Mouse (Mus musculus) gastrocnemius, adult 18-20 months (tissue): Measurements from ENCODE around the gene Pde4b. TPM values are rescaled to one million over a fixed set of nuclear protein-coding genes. Genes with fewer than 3 reads are reported as not detected.
"Not testable (repeated sequence)": the region's sequence is repeated elsewhere in the genome, so short reads cannot be mapped to it uniquely, and the experiment has no call there.

Source experiments
- DNase-seq: peaks from one replicate; pipeline ENCODE4 v3.0.0; 2021; ENCODE audit warnings: low spot score
- long read RNA-seq, 2 experiments: library from polyadenylated mRNA; stranded (forward); transcript quantifications; one replicate each; pipeline ENCODE4 v2.0.0; 2021
- total RNA-seq, 2 experiments: library from RNA; stranded (reverse); gene quantifications; 2 replicates each; pipeline ENCODE4 v1.2.3; 2021

The Pde4b gene
- 100 to 1,000 TPM in 1 of 2 experiments, 10 to 100 TPM in 1; 74.5 to 102 TPM for total RNA-seq
- long read RNA-seq, experiment 1, transcript Pde4b-203 (10 exons, 2,756 nt) = major isoform, 113 of 180 reads
- long read RNA-seq, experiment 1, partial matches to known transcripts = 11 of 180 reads
- long read RNA-seq, experiment 1, other reads (novel, unspliced or antisense) = 56 of 180 reads
- long read RNA-seq, experiment 2, transcript Pde4b-203 (10 exons, 2,756 nt) = major isoform, 125 of 202 reads
- long read RNA-seq, experiment 2, partial matches to known transcripts = 16 of 202 reads
- long read RNA-seq, experiment 2, other reads (novel, unspliced or antisense) = 61 of 202 reads

DNA sequence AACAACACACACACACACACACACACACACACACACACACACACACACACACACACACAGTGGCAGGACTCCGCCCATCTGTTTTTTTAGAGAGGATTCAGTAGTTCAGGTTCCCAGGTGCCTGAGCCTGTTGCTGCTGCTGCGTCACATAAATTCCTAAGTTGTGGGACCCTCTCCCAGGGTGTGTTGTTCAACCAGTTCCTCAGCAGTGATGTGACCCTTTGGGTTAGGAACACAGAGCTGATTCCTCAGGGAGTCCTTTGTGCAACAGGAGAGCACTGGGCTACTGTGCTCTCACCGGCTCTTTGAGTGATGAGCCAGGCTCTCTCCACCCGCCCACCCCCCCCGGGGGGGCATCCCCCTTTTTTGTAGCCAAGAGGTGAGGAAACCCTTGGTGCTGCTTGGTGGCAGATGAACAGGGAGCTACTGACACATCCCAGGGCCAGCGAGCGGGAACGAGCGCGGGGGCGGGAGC, at the start of gene Pde4b:
Gene Pde4b, plus strand, starts transcription at position 453 of the 475 bp plus-strand sequence.
- DNase-seq = no peak

DNA sequence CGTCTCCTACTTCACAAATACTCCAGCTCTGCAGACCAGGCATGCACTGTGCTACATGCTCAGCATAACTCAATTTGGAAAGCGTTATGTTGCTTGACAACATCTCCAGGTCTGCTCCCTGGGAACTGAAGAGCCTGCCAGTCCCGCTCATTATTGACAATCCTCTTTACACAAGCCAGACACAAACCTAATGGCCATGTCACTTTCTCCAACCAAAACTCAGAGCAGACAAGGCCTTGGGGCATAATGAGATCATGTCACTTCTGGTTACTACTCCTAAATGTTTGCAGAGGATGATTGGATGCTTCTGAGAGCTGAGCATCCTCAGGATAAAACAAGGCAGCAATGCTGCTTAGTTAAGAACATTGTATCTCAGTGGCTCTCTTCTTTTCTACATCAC, 47.2 kb upstream of the Pde4b start:
- no peak for DNase-seq

DNA sequence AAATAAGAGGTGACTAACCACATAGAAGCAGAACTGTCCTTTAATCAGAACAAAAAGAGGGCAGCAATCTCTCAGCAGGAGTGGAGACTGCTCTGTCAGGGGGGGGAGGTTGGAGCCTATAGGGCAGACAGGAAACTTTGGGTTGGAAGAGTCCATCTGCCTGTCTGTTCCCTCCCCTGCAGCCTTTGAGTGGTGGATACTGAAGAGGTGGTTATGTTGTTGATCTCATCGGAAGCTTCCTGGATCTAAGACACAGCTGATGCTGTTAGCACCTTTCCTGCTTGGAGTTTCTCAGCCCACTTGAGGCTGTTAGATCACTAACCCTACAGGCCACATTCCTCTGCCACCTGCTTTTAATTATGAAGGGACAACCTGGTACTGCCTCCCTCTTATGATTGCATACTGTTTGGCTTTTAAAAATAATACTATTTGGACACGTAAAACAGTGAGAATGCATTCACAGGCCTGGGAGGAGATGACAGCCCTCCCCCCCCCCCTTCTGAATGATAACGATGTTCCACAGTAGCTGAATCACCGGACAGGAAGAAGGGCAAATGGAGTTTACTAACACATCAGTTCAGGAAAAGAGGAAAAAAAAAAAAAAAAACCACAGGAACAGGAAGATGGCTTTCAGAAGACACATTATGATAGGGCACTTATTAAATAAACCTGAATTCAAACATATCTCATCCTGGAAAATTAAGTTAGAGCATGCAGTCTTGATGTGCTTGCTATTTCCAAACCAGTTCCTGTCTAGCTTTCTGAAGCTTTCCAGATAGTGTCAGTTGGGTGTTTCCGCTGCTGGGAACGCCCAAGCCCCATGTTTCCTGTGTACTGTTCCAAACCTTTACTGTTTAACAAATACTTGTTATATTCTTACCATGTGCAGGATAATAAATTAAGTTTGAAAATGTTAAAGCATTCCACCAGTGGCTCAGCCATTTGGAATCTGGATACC, 41.9 kb upstream of the Pde4b start:
- no peak for DNase-seq

DNA sequence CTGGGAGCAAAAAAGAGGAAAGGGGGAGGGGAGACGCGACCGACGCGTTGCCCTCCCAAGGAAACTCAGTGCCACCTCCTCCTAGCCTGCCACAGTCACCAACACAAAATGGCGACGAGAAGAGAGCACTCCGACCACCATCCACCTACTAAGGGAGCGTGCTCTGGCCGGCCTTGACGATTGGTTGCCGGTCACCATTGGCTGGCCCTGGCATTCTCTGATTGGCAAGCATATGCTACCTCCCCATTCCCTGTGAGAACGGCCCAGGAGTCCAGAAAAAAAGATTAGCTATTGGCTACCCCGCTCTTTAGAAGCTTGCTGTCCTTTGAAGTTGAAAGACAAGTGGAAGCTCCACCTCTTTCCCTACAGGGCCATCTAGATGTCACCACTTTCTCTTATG, 38.0 kb upstream of the Pde4b start:
- DNase-seq = not testable (repeated sequence)

DNA sequence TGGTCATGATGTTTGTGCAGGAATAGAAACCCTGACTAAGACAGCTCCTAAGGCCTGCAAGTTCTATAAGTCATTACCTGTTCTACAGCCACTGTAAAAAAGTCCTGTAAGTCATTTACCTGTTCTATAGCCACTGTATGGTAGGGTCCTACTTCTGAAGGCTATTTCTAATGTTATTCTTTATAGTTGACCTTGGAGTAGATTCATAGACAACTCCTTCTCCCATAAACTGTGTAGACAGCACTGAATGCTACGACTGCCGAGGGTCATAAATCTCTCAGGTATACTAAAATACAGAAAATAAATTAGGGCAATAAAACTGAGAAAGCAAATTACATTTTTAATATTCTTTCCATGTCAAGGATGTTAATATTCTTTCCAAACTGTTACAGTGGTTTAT, 26.0 kb upstream of the Pde4b start:
- no peak for DNase-seq

DNA sequence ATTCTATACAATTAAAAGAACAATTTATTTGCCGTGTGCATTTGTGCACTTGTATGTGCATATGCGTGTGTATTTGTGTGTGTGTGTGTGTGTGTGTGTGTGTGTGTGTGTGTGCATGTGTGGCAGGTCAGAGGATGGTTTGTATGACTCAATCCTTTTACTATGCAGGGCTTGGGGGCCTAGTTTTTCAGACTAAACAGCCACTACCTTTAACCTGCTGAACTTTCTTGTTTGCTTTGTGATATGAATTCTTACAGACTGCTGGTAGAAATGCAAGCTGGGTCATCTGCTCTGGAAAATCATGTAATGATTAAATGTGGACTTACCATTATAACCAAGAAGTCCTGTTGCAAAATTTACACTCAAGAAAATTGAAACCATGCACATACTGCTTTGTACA, 18.0 kb upstream of the Pde4b start:
- no peak for DNase-seq

DNA sequence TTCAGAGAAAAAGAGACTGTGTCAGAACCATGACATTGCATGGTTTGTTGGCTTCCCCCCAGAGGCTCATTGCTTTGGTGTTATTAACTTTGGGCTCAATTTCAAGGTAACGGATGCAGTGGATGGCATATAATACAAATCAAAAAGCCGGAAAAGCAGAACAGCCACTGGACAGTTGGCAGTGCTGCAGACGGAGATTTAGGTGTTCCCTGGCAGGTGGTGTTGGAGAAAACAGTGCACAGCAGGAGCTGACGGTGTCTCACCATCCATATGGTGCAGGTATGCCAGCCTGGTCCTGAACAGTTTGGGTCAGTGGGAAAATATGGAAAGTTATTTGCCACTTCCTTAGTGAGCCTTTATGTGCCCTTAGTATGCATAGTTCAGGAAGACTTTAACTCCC, 1.0 kb upstream of the Pde4b start:
- DNase-seq = no peak

DNA sequence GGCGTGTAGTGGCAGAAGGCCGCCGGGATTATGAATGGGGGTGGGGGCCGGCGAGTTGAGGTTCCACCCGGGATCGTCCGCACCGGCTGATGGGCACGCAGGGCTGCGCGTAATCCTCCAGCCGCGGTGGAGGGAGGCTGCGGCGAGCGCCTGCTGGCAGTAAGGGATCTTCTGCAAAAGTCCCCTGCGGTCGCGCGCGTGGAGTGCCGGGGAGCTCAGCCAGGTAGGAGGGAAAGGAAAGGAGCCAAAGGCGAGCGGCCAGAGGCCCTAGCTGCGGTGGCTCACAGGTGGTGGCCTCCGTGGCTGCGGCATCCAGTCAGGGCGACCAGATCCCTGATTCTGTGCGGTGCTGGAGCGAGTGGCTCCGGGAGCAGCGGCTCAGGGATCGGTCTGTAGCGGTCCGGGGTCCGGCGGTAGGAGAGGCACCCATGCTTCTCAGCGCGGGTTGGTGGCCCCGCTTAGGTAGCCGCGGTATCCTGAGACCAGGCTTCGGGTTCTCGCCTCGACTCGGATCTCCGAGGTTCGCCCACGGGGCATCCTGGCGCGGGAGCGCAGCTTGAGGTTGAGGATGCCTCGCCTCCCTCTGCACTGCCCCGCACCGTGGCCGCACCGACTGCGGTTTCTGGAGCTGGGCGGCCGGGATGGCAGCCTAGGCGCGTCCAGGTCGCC, 357 bp downstream of the Pde4b start:
- DNase-seq = no peak

DNA sequence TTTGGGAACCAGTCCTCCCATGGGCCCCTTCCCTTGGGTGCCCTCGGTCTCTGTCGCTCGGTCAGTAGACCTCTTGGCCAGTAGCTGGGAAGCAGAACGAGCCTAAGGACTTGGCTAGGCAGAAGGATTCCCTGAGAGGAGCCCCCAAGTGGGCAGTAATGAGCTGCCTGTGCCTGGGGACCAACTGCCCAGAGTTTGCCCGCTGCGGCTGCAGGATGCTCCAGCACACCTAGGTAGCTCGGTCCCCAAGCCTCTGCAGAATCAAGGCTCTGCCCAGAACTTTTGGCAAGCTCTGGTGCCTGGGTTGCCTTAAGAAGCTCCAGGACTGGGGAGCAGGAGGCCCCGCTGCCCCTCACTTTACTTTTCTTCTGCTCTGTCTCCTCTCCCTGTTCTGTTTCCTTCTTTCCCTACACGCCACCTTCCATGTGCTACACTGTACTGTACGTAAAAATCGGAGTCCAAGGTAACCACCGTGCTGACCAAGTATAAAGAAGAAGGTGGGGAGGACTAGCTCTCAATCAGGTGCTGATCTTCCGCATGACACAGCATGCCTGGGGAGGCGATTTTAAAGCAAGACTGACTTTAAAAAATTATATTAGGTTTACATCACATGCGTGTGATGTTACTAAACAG, 1.0 kb downstream of the Pde4b start:
- no peak for DNase-seq

DNA sequence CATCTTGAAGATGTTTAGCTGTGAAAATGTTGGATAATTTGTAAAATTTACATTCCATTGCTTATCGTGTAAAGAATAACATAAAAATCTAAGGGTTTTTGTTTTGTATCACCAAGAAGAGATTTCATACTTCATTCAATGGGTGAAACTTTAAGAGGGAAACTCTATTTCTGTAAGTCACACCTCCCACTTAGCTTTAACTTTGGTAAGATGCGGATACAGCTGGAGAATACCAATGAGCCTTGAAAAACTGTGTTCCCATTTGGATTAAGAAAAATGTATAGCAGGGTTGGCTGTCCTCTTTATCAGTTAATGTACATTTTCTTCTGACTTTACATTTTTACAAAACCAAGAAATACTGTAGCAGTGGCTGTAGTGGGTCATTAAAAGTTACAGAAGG, 8.5 kb downstream of the Pde4b start:
- no peak for DNase-seq

DNA sequence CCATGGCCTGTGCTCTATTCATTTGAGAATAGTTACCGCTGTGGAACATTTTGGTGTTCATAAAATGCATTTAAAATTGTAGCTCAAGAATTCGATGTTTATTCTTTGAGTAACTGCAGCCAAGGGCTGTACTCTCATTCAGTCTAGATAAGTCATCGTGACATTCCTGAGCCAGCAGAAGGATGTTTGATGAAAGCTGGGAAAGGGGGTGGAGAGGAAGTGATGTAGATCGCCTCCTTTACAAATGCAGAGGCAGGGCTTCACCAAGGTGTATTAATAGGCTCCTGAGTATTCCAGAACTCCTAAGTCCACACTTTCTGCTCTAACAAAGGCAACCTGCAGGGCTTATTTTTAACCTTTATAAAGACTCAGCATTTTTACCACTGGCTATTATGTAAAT, 14.9 kb downstream of the Pde4b start:
- DNase-seq = no peak

DNA sequence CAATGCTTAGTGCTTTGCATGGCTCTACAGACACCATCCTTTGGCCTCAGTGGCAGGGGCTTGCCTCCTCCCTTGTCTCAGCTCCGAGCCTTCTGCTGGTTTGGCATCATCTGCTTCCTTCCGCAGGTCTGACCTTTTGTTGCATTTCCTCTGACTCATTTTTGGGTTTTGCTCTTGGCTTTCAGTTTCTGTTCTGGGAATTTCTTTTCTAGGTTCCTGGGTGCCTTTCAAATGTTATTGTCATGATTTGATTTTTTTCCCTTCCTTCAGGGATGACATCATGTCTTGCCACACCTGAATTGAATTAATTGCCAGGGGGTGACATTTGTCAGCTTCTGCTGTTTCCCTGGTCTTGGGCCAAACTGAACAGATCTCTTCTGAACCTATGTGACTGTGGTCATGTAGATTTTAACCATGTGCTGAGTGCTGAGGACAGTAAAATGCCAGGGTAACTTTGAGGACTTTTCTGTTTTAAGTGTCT, 17.2 kb downstream of the Pde4b start:
- DNase-seq = no peak

DNA sequence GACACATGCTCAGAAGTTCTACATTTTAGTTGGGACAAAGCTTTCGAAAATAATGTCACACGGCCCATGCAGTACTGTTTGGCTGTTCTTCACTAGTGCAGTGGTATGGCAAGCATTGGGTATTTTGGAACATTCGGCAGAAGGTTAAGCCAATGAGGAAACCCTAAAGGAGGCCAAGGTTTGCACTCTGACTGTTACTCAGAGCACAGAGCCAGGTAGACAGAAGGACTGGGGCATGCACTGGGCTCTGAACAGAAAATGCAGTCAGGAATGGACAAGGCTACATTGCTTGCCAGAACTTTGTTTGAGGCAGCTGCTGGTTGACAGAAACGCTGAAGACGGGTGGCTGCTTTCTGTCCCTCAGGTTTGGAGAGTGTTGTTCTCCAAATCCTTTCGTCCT, 19.4 kb downstream of the Pde4b start:
- DNase-seq = no peak

DNA sequence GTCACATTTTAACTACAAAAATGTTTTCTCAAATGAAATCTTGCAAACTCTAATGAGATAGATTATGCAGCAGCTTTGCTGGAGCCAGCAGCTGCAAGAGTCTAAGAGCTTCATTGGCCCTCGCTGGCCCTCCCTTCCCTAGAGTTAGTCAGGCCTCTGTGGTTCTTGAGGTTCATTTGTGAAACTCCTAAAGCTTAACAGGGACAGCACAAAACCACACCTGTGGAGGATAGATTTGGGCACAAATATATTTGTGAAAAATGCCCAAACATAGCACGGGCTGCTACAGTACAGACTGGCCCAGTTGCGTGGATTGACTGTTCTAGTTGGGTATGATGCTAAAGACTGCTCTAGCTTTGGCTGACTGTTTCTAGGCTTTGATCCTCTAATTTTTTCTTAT, 32.1 kb downstream of the Pde4b start:
- no peak for DNase-seq

DNA sequence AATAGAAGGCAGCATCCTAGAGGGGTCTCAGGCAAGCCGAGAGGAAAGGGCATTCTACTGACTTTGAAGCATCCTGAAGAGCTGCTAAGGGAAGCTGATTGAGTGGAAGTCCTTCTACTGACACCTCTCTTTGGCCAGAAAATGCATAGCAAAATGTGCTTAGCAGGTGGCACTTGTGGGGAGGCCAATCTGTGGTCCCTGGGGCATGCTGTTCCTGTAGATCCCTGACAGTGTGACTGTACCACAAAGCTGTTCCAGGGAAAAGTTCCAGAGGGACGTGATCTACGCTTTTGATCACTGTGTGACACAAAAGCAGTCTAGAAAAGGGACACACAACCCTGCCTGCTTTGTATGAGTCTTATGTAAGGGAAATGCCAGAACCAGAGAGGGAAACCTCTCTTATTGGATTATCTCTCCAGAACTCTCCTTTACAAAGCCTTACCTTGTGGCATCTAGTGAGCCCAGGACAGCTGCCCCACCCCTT, 49.1 kb downstream of the Pde4b start:
- no peak for DNase-seq

DNA sequence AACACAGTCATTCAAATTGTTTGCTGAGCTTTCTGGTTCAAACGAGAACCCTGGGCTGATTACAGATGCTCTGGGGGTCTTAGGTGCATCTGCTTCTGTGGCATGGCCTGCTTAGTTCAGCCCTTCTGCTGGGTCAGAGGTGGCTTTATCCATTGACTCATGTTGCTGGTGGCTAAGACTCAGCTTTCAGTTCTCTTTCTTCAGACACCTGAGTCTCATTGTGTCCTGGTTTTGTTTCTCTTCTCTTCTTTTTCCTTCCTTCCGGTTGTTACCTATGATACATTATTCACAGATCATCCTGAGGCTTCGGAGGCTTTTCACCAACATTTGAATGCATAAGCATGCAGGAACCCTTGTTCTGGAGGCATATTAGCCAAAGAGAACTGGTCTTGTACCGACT, 51.0 kb downstream of the Pde4b start:
- no peak for DNase-seq

DNA sequence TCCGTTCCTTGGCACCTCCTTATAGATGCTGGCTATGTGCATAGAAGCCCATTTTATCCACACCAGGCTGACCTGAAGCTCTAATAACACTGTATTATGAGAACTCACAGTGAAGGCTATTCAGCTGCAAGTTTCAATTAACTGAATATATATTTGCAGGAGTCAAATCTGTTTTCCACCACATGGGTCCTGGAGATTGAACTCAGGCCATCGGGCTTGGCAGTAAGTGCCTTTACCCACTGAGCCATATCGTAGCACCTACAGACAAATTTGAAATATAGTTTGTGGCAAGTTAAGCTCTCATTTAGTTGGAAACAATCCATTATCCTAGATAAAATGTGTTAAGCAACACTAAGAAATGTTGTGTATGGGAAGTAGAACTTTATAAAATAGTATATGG, 53.9 kb downstream of the Pde4b start:
- no peak for DNase-seq

DNA sequence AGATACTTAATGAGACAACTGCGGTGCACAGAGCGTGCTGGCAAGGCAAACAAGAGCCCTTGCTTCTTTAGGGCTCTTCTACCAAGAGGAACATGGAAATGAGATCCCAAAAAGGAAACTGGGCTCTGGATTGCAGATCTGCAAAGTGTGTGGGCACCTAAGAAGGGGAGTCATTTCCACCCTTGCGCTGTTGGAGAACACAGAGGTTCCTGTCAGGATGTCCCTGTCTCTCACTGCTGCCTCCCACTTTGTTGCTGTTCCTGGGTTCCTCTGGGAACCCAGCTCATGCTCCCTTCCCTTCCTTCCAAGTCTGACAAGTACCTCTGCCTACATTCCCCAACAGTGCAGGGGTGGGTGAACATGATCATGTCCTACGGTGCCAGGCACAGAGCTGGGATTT, 61.4 kb downstream of the Pde4b start:
- DNase-seq = no peak

DNA sequence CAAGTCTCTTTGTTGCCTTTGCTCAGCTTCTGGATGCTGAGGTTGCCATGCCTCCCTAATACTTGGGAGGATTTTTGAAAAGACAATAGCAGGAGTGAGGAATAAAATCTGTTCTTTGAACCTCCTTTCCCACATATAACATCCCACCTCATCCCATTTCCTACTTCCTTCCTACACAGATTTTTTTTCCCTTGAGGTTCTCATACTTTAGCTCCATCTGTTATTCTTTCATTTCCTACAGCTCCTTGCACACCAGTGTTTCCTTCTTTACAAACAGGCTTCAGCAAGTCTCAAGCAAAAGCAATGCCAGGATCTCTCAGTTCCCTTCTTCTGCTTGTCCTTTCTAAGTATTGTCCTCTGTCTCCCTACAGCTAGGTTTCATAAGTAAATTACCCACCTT, 71.8 kb downstream of the Pde4b start:
- no peak for DNase-seq

DNA sequence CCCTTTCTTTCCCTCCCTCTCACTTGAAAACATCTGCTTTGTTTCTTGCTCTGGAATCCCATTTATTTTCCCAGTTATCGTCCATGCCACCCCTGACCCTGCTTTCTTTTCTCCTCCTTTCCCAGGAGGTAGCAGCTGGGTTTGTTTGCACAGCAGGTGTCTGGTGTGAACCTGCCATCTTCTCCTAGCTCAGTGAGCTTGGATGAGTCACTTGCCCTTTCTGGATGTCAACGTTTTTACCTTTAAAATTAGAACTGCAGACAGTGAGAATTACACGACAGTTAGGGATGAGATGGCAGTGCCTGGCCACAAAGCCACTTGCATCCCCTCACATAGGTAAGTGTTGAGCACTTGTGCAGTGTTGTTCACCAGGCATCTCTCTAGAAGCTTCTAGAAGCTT, 84.3 kb downstream of the Pde4b start:
- no peak for DNase-seq

DNA sequence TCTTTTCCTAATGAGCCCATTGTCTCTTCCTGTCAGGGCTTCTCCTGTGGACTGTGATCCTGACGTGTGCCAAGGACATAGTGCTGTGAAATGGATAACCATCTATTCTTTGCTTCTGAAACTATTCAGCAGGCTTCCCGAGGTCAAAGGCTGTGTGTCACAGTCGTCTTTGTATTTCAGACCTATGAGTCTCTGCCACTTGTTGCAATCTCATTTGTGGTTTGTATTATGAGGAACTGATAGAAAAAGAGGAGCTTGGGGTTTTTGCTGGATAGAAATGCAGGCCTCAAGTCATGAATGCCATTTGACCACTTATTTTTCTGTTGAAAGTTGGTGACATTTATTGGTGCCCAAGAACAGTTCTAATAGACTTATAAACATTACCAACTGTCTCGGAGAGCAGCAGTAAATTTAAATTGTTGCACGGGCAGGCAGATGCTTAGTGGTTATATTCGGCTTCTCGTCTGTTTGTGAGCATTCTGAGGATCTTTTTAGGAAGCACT, 85.4 kb downstream of the Pde4b start:
- no peak for DNase-seq
